Mouse (Mus musculus) cerebellum, adult 9-11 months (tissue): Measurements from ENCODE around the gene Vmn2r37.
"Not testable (repeated sequence)": the region's sequence is repeated elsewhere in the genome, so short reads cannot be mapped to it uniquely, and the experiment has no call there.

Experiments
- DNase-seq: peaks from one replicate; pipeline ENCODE4 v3.0.0; 2022

Gene Vmn2r37

DNA sequence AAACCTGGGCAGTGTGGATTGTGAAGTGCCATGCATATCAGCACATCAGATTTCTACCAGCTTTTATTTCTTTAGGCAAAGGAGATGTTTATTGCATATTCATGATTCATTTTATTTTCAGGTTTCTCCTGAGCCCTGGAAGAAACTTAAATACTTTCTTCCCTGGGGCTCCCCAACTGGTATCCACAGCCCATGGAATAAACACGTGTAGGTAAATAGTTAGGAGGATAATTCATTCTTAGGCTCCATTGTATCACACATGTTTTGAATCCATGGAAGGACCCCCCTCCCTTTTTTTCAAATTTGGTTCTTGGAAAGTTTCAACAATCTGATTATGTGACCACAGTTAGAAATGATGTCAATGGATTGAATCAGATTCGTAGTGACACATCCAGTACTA, at the start of gene Vmn2r37:
Gene Vmn2r37, minus strand, starts transcription at position 101 of the 400 bp plus-strand sequence.
- not testable (repeated sequence) for DNase-seq
